Mouse (Mus musculus) heart, embryonic 10.5 days (tissue): ENCODE data around the gene Zfp12. TPM values are rescaled to one million over a fixed set of nuclear protein-coding genes. Genes with fewer than 3 reads are reported as not detected.

ENCODE experiments used
- DNase-seq: peaks from one replicate; pipeline ENCODE4 v3.0.0-alpha.2; 2017; ENCODE audit warnings: low spot score
- H3K27ac ChIP-seq: fragments of 300-500 bp; sonication (generic); 2 replicates; pipeline ENCODE4 v1.5.1; 2016; ENCODE audit warnings: mild to moderate bottlenecking
- H3K27me3 ChIP-seq: fragments of 300-500 bp; sonication (generic); 2 replicates; pipeline ENCODE4 v1.6.1; 2016; ENCODE audit warnings: mild to moderate bottlenecking; ENCODE audit not compliant: poor library complexity, insufficient read depth, severe bottlenecking
- H3K36me3 ChIP-seq: fragments of 300-500 bp; sonication (generic); 2 replicates; pipeline ENCODE4 v1.6.1; 2016; ENCODE audit warnings: mild to moderate bottlenecking, moderate library complexity
- H3K4me1 ChIP-seq: fragments of 300-500 bp; sonication (generic); 2 replicates; pipeline ENCODE4 v1.6.1; 2016; ENCODE audit warnings: mild to moderate bottlenecking
- H3K4me3 ChIP-seq: fragments of 300-500 bp; sonication (generic); 2 replicates; pipeline ENCODE4 v1.5.1; 2016; ENCODE audit warnings: mild to moderate bottlenecking, moderate library complexity
- H3K9me3 ChIP-seq: fragments of 300-500 bp; sonication (generic); 2 replicates; pipeline ENCODE4 v1.6.1; 2016; ENCODE audit warnings: mild to moderate bottlenecking, moderate library complexity
- WGBS: fragments of 180-500 bp; shearing (Covaris S2); methylation state at CpG from one replicate; pipeline ENCODE4 v1.1.7; 2016; 5-methylcytosine and 5-hydroxymethylcytosine counted together
- polyA plus RNA-seq: library from polyadenylated mRNA; unstranded; fragments of >200 nt; fragmentation: Nextera tagmentation; extraction: Ambion mirVana; gene quantifications from 2 replicates; pipeline ENCODE4 v1.2.1, GENCODE M21; 2016

Gene Zfp12
- polyA plus RNA-seq, 1 experiment from 2014 or later, result 11.7 TPM

DNA sequence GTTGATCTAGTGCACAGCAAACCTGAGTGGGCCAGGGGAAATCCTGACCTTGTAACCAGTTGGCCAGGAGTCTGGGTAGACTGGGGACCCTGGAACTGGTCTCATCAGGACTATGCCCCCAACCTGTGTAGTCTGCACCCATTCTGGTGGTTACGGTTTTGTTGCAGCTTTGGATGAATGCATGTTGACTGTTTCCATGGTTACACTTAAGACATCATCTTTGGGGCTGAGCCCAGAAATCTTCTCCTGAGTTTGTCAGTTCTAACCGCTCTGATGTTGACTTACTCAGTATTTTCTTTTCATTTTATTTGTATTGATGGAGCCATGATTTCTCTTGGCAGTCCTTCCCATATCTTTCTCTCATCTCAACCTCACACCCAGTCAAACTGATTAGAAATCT, 60.4 kb downstream of the Zfp12 start:
- Histone ChIP-seq H3K4me1 (peaks cover 23% of the 10 kb centered on the region), H3K27me3 (peaks cover 50% of the 10 kb centered on the region), H3K4me3 (no peak overlapping the region), H3K9me3 (no peaks in the 10 kb centered on the region), H3K36me3 (peaks cover 19% of the 10 kb centered on the region), H3K27ac (no peak overlapping the region)
- 86% methylated on average over 2 of the region's 2 CpGs for WGBS
- no peak for DNase-seq

- no peak overlapping the region for H3K27ac ChIP-seq
- DNase-seq, result no peak
- peaks cover 24% of the 10 kb centered on the region for H3K27me3 ChIP-seq
- 90% methylated on average over 9 of the region's 9 CpGs for WGBS
- H3K36me3 ChIP-seq, result peaks cover 46% of the 10 kb centered on the region
- no peak overlapping the region for H3K4me3 ChIP-seq
- H3K9me3 ChIP-seq, result no peaks in the 10 kb centered on the region
- peaks cover 21% of the 10 kb centered on the region for H3K4me1 ChIP-seq
Observed at GRCm38 (mm10) chr5:143297986-143298385, 63.0 kb downstream of the Zfp12 start.

GRCm38 (mm10) chr5:143298391-143298790, 63.4 kb downstream of the Zfp12 start:
- Histone ChIP-seq H3K9me3 (no peaks in the 10 kb centered on the region), H3K27ac (no peak overlapping the region), H3K36me3 (peaks cover 50% of the 10 kb centered on the region), H3K4me1 (peaks cover 21% of the 10 kb centered on the region), H3K27me3 (peaks cover 20% of the 10 kb centered on the region), H3K4me3 (no peak overlapping the region)
- 95% methylated on average over 7 of the region's 7 CpGs for WGBS
- DNase-seq, result no peak

Other genes starting within 250 kb of the Zfp12 start
- 37.9 and 40.6 TPM in 2 replicates for gene Rnf216, start 122.2 kb upstream of the Zfp12 start, polyA plus RNA-seq
- 0.04 and 0.09 TPM in 2 replicates for gene Olfr718-ps1, start 87.6 kb upstream of the Zfp12 start, polyA plus RNA-seq
- 8.9 and 12.3 TPM in 2 replicates for gene Rbak, start 54.4 kb upstream of the Zfp12 start, polyA plus RNA-seq
- not detected in 2 replicates for gene Spdye4b, start 54.1 kb upstream of the Zfp12 start, polyA plus RNA-seq
- gene Spdye4a, start 8.3 kb upstream of the Zfp12 start, polyA plus RNA-seq, result not detected in 2 replicates
- gene Zfp316, start 34.9 kb downstream of the Zfp12 start, polyA plus RNA-seq, result 2.1 and 2.6 TPM in 2 replicates
- gene Zfp853, start 58.5 kb downstream of the Zfp12 start, polyA plus RNA-seq, result not detected in 2 replicates
- 35.0 and 46.1 TPM in 2 replicates for gene E130309D02Rik, start 80.2 kb downstream of the Zfp12 start, polyA plus RNA-seq
- 55.5 and 58.6 TPM in 2 replicates for gene Zdhhc4, start 94.1 kb downstream of the Zfp12 start, polyA plus RNA-seq
- gene Grid2ip, start 122.2 kb downstream of the Zfp12 start, polyA plus RNA-seq, result 0.51 and 0.55 TPM in 2 replicates
- gene Kdelr2, start 168.7 kb downstream of the Zfp12 start, polyA plus RNA-seq, result 269 and 275 TPM in 2 replicates
- 11.9 and 13.9 TPM in 2 replicates for gene Daglb, start 229.4 kb downstream of the Zfp12 start, polyA plus RNA-seq